Mouse (Mus musculus): ENCODE results near the gene Lgals7. TPM values are rescaled to one million over a fixed set of nuclear protein-coding genes. Genes with fewer than 3 reads are reported as not detected.

Gene Lgals7
- total RNA-seq, 2 experiments from 2014 or later, result not detected

- intact Hi-C loops (cut with DNase I), result loop anchor here (2.0 kb wide), 2 partner anchors 14 to 40 kb away; no protein-coding TSS in a partner anchor
- no peak for DNase-seq (ENCODE audit: low spot score in 2 of 2)
These were observed 37.3 kb upstream of the Lgals7 start for GRCm38 (mm10) chr7:28826402-28826772.

GRCm38 (mm10) chr7:28827338-28827737, 36.3 kb upstream of the Lgals7 start:
- intact Hi-C loops (cut with DNase I), result loop anchor here (2.0 kb wide), 2 partner anchors 13 to 39 kb away; no protein-coding TSS in a partner anchor
- DNase-seq (ENCODE audit: low spot score in 2 of 2), result peak; percentile 33 to 61

- no peak for DNase-seq (ENCODE audit: low spot score in 2 of 2)
- intact Hi-C loops (cut with DNase I), result no loop called here
These were observed 33.8 kb upstream of the Lgals7 start for GRCm38 (mm10) chr7:28829821-28830220.

- no peak for DNase-seq (ENCODE audit: low spot score in 2 of 2)
- intact Hi-C loops (cut with DNase I), result no loop called here
These were observed 32.7 kb upstream of the Lgals7 start for GRCm38 (mm10) chr7:28830981-28831380.

GRCm38 (mm10) chr7:28831411-28832125, 32.1 kb upstream of the Lgals7 start:
- intact Hi-C loops (cut with DNase I), result no loop called here
- DNase-seq (ENCODE audit: low spot score in 2 of 2), result peak in 1 of 2 experiments; percentile 2

GRCm38 (mm10) chr7:28832137-28832536, 31.5 kb upstream of the Lgals7 start:
- DNase-seq (ENCODE audit: low spot score in 2 of 2), result no peak
- intact Hi-C loops (cut with DNase I), result no loop called here

GRCm38 (mm10) chr7:28833723-28834347, 29.8 kb upstream of the Lgals7 start, which contains the start of gene Lgals4:
Lgals4 (plus strand) TSS chr7:28833854.
- intact Hi-C loops (cut with DNase I), result no loop called here
- DNase-seq (ENCODE audit: low spot score in 2 of 2), result no peak

- intact Hi-C loops (cut with DNase I), result no loop called here
- no peak for DNase-seq (ENCODE audit: low spot score in 2 of 2)
These were observed 26.7 kb upstream of the Lgals7 start for GRCm38 (mm10) chr7:28836936-28837335.

GRCm38 (mm10) chr7:28838331-28838730, 25.3 kb upstream of the Lgals7 start:
- DNase-seq (ENCODE audit: low spot score in 2 of 2), result no peak
- intact Hi-C loops (cut with DNase I), result no loop called here

GRCm38 (mm10) chr7:28847273-28847672, 16.4 kb upstream of the Lgals7 start:
- no peak for DNase-seq (ENCODE audit: low spot score in 2 of 2)
- intact Hi-C loops (cut with DNase I), result no loop called here

GRCm38 (mm10) chr7:28849700-28850236, 13.9 kb upstream of the Lgals7 start:
- intact Hi-C loops (cut with DNase I), result no loop called here
- DNase-seq (ENCODE audit: low spot score in 2 of 2), result no peak

- intact Hi-C loops (cut with DNase I), result no loop called here
- no peak for DNase-seq (ENCODE audit: low spot score in 2 of 2)
These were observed 13.0 kb upstream of the Lgals7 start for GRCm38 (mm10) chr7:28850642-28851041.

GRCm38 (mm10) chr7:28859953-28860352, 3.7 kb upstream of the Lgals7 start:
- intact Hi-C loops (cut with DNase I), result no loop called here
- no peak for DNase-seq (ENCODE audit: low spot score in 2 of 2)

GRCm38 (mm10) chr7:28860898-28861297, 2.8 kb upstream of the Lgals7 start:
- intact Hi-C loops (cut with DNase I), result no loop called here
- DNase-seq (ENCODE audit: low spot score in 2 of 2), result no peak

- DNase-seq (ENCODE audit: low spot score in 2 of 2), result peak; percentile 66 to 70
- intact Hi-C loops (cut with DNase I), result no loop called here
These were observed 695 bp upstream of the Lgals7 start for GRCm38 (mm10) chr7:28862817-28863499.

- DNase-seq (ENCODE audit: low spot score in 2 of 2), result no peak
- intact Hi-C loops (cut with DNase I), result no loop called here
These were observed 666 bp downstream of the Lgals7 start for GRCm38 (mm10) chr7:28864288-28864750.

GRCm38 (mm10) chr7:28865481-28866300, 2.0 kb downstream of the Lgals7 start:
- DNase-seq (ENCODE audit: low spot score in 2 of 2), result peak; percentile 84 to 90
- intact Hi-C loops (cut with DNase I), result loop anchor here (2.0 kb wide), 2 partner anchors 39 to 69 kb away; no protein-coding TSS in a partner anchor

GRCm38 (mm10) chr7:28866769-28867507, 3.3 kb downstream of the Lgals7 start:
- intact Hi-C loops (cut with DNase I), result loop anchor here (2.0 kb wide), 2 partner anchors 40 to 70 kb away; no protein-coding TSS in a partner anchor

More at GRCm38 (mm10) chr7:28866769-28867507, 3.3 kb downstream of the Lgals7 start:
- no peak for DNase-seq (ENCODE audit: low spot score in 2 of 2)

All from left cerebral cortex, postnatal 36 days (tissue).